7 mouse cellular contexts compared by ENCODE assay signal in genomic region chr11:120187236-120188101, GRCm38 (mm10). TPM values are rescaled to one million over a fixed set of nuclear protein-coding genes. Genes with fewer than 3 reads are reported as not detected.
DNase-seq lines count a peak whose midpoint lies in the region; ATAC-seq and TF ChIP-seq lines count a peak whose summit lies in the region.

No protein-coding gene starts in this region.

- in situ Hi-C loops in ES-E14 (cut with MboI; ENCODE audit: low sequenced_read_pairs in 2 of 2, unreplicated experiment in 2 of 2), result no loop called here

- no peak for TF ChIP-seq CTCF in kidney, postnatal 0 days (IDR thresholded peaks at IDR 0.05; ENCODE audit: low read depth)

- H3K27me3 ChIP-seq in heart, embryonic 12.5 days (replicated peaks), result no peaks in the 10 kb centered on the region
- H3K27me3 ChIP-seq in kidney, postnatal 0 days (ENCODE audit: insufficient read depth, low read length), result no peaks in the 10 kb centered on the region

- ATAC-seq in heart, embryonic 12.5 days (ENCODE audit: insufficient number of reproducible peaks, low FRiP score), result no peak
- ATAC-seq in kidney, postnatal 0 days (replicated peaks; ENCODE audit: low FRiP score, low read depth), result no peak

- H3K27ac ChIP-seq in ES-E14 (ENCODE audit: insufficient read depth, low read depth, low read length, poor library complexity, severe bottlenecking), result no peak overlapping the region
- H3K27ac ChIP-seq in heart, embryonic 12.5 days (ENCODE audit: poor library complexity, severe bottlenecking), result peak overlapping the region; percentile 66
- H3K27ac ChIP-seq in kidney, postnatal 0 days, result peak overlapping the region; percentile 93

- peaks cover 24 to 25% of the 10 kb centered on the region in 2 experiments for H3K4me1 ChIP-seq in ES-E14 (ENCODE audit: control insufficient read depth in 2 of 2, insufficient read depth in 2 of 2, low read length in 2 of 2, poor library complexity in 1 of 2)
- H3K4me1 ChIP-seq in heart, embryonic 12.5 days (replicated peaks), result peaks cover 60% of the 10 kb centered on the region
- peaks cover 43% of the 10 kb centered on the region for H3K4me1 ChIP-seq in kidney, postnatal 0 days (replicated peaks; ENCODE audit: insufficient read depth, low read length)

- WGBS in heart, embryonic 12.5 days, result under 1% methylated on average over 43 of the region's 43 CpGs
- 1% methylated on average over 43 of the region's 43 CpGs for WGBS in kidney, postnatal 0 days

- peak overlapping the region; percentile 85 to 87 for H3K4me3 ChIP-seq in ES-E14 (ENCODE audit: insufficient read depth in 1 of 2, low read depth in 1 of 2, low read length in 2 of 2, poor library complexity in 1 of 2, severe bottlenecking in 1 of 2)
- peak overlapping the region; percentile 62 for H3K4me3 ChIP-seq in heart, embryonic 12.5 days
- peak overlapping the region; percentile 79 for H3K4me3 ChIP-seq in kidney, postnatal 0 days (replicated peaks; ENCODE audit: low read depth, low read length)

- peak overlapping the region; percentile 97 for H3K4me2 ChIP-seq in heart, embryonic 12.5 days
- H3K4me2 ChIP-seq in kidney, postnatal 0 days (ENCODE audit: low read length), result peak overlapping the region; percentile 70

- H3K9ac ChIP-seq in ES-E14 (ENCODE audit: insufficient read depth, low read depth, low read length, poor library complexity, severe bottlenecking), result peak overlapping the region; percentile 35; the same call in 1 of the 2 replicates
- peak overlapping the region; percentile 87 for H3K9ac ChIP-seq in heart, embryonic 12.5 days
- H3K9ac ChIP-seq in kidney, postnatal 0 days (ENCODE audit: low read depth, low read length), result peak overlapping the region; percentile 85

- no peaks in the 10 kb centered on the region for H3K36me3 ChIP-seq in ES-E14 (ENCODE audit: control insufficient read depth, insufficient read depth, low read length, poor library complexity, severe bottlenecking)
- H3K36me3 ChIP-seq in heart, embryonic 12.5 days, result peaks cover 11% of the 10 kb centered on the region; the same call in 1 of the 2 replicates
- H3K36me3 ChIP-seq in kidney, postnatal 0 days (ENCODE audit: insufficient read depth, low read length), result no peaks in the 10 kb centered on the region

- no peaks in the 10 kb centered on the region for H3K9me3 ChIP-seq in ES-E14 (ENCODE audit: control insufficient read depth, insufficient read depth, low read depth, low read length)
- no peaks in the 10 kb centered on the region for H3K9me3 ChIP-seq in heart, embryonic 12.5 days (replicated peaks)
- no peaks in the 10 kb centered on the region for H3K9me3 ChIP-seq in kidney, postnatal 0 days (replicated peaks; ENCODE audit: low read length)

- no peak for DNase-seq in ES-E14 (ENCODE audit: low read depth, low spot score)
- DNase-seq in adrenal gland, postnatal 10 days, result peak; percentile 61
- DNase-seq in kidney, postnatal 0 days (ENCODE audit: low spot score), result peak; percentile 80
- peak; percentile 77 for DNase-seq in mesoderm, embryonic 11.5 days (ENCODE audit: low read depth, low spot score)
- no peak for DNase-seq in gastrocnemius, adult 18-20 months (ENCODE audit: low spot score)
- no peak for DNase-seq in c-Kit-positive CD71-positive TER-119-positive erythroid progenitor cells, embryonic 14.5 days (ENCODE audit: low spot score)

TF ChIP-seq in ES-E14, 5 proteins besides CTCF, POLR2A, EP300 and RAD21:
- TF ChIP-seq HCFC1 (IDR thresholded peaks at IDR 0.05; ENCODE audit: borderline replicate concordance, insufficient read depth, low read length) (no peak), ZNF384 (IDR thresholded peaks at IDR 0.05; ENCODE audit: low read depth, low read length) (no peak), MAFK (IDR thresholded peaks at IDR 0.05; ENCODE audit: insufficient read depth, low read depth, low read length) (no peak), CHD2 (IDR thresholded peaks at IDR 0.05; ENCODE audit: low read depth, low read length) (no peak), ZC3H11A (IDR thresholded peaks at IDR 0.05; ENCODE audit: borderline replicate concordance, low read depth, low read length) (no peak)

RNA-seq across cellular contexts. Expression of gene Slc38a10, which starts 36.3 kb away (rescaled TPM):
- 146 and 216 TPM in 2 replicates for total RNA-seq in ES-E14 (2012; rRNA removed)
- 100 to 1,000 TPM; 113 to 117 TPM for total RNA-seq in adrenal gland, postnatal 10 days (2021)
- 114 and 117 TPM in 2 replicates for polyA plus RNA-seq in heart, embryonic 12.5 days (2016; fragmentation: Nextera tagmentation; extraction: Ambion mirVana)
- 94.0 and 105 TPM in 2 replicates for polyA plus RNA-seq in kidney, postnatal 0 days (2015; fragmentation: Nextera tagmentation; extraction: Ambion mirVana)
- 10 to 100 TPM; 39.0 to 48.2 TPM for total RNA-seq in gastrocnemius, adult 18-20 months (2021)

RNA-seq across cellular contexts. Expression of gene Bahcc1, which starts 45.3 kb away (rescaled TPM):
- 11.7 and 16.3 TPM in 2 replicates for total RNA-seq in ES-E14 (2012; rRNA removed)
- 10 to 100 TPM; 13.8 to 20.5 TPM for total RNA-seq in adrenal gland, postnatal 10 days (2021)
- polyA plus RNA-seq in heart, embryonic 12.5 days (2016; fragmentation: Nextera tagmentation; extraction: Ambion mirVana), result 6.5 and 7.6 TPM in 2 replicates
- polyA plus RNA-seq in kidney, postnatal 0 days (2015; fragmentation: Nextera tagmentation; extraction: Ambion mirVana), result 8.2 and 8.6 TPM in 2 replicates
- 1 to 10 TPM; 3.4 to 4.6 TPM for total RNA-seq in gastrocnemius, adult 18-20 months (2021)

Comparison
In these comparisons a context has a peak if more than half of its experiments do, and no peak if none do; other contexts are left out.
1. DNase-seq: peak in adrenal gland, postnatal 10 days (single experiment), kidney, postnatal 0 days (single experiment) and mesoderm, embryonic 11.5 days (single experiment); none in ES-E14 (single experiment), gastrocnemius, adult 18-20 months (single experiment) and c-Kit-positive CD71-positive TER-119-positive erythroid progenitor cells, embryonic 14.5 days (single experiment).
2. H3K9ac ChIP-seq: peak in every context shown above with its lines; median percentile 87 in heart, embryonic 12.5 days; 85 in kidney, postnatal 0 days; 35 in ES-E14.
3. Peak in every context shown above with its lines, with median percentiles within 50 percentile points of each other: H3K4me3 ChIP-seq.